Mouse (Mus musculus) heart, embryonic 15.5 days (tissue): Measurements from ENCODE around the gene B3galt4. TPM values are rescaled to one million over a fixed set of nuclear protein-coding genes. Genes with fewer than 3 reads are reported as not detected.
"Not testable (repeated sequence)": the region's sequence is repeated elsewhere in the genome, so short reads cannot be mapped to it uniquely, and the experiment has no call there.

Source experiments
- ATAC-seq: fragments of 200-750 bp; cut with Nextera tagmentation; replicated peaks from 2 replicates; pipeline ENCODE4 v1.8.0; 2017; ENCODE audit warnings: low read depth, moderate TSS enrichment; ENCODE audit not compliant: insufficient number of reproducible peaks, insufficient read depth, low FRiP score
- H3K27ac ChIP-seq: fragments of 300-500 bp; sonication (generic); 2 replicates; pipeline ENCODE4 v1.5.1; 2015; ENCODE audit warnings: mild to moderate bottlenecking, inconsistent platforms
- H3K27me3 ChIP-seq: fragments of 300-500 bp; sonication (generic); 2 replicates; pipeline ENCODE4 v1.6.1; 2015; ENCODE audit warnings: inconsistent platforms
- H3K36me3 ChIP-seq: fragments of 300-500 bp; sonication (generic); 2 replicates; pipeline ENCODE4 v1.6.1; 2015; ENCODE audit warnings: mild to moderate bottlenecking, inconsistent platforms
- H3K4me1 ChIP-seq: fragments of 300-500 bp; sonication (generic); replicated peaks from 2 replicates; pipeline ENCODE4 v1.6.1; 2015; ENCODE audit warnings: inconsistent platforms
- H3K4me2 ChIP-seq: fragments of 300-500 bp; sonication (generic); 2 replicates; pipeline ENCODE4 v1.6.1; 2015; ENCODE audit warnings: inconsistent platforms, mild to moderate bottlenecking, moderate library complexity
- H3K4me3 ChIP-seq: fragments of 300-500 bp; sonication (generic); 2 replicates; pipeline ENCODE4 v1.5.1; 2015; ENCODE audit warnings: mild to moderate bottlenecking, inconsistent platforms
- H3K9ac ChIP-seq: fragments of 300-500 bp; sonication (generic); 2 replicates; pipeline ENCODE4 v1.6.1; 2015; ENCODE audit warnings: mild to moderate bottlenecking, inconsistent platforms
- H3K9me3 ChIP-seq: fragments of 300-500 bp; sonication (generic); replicated peaks from 2 replicates; pipeline ENCODE4 v1.6.1; 2016; ENCODE audit warnings: inconsistent platforms
- WGBS: fragments of 180-500 bp; shearing (Covaris S2); methylation state at CpG from one replicate; pipeline ENCODE4 v1.1.7; 2015; ENCODE audit warnings: mixed read lengths; 5-methylcytosine and 5-hydroxymethylcytosine counted together
- polyA plus RNA-seq: library from polyadenylated mRNA; unstranded; fragments of >200 nt; fragmentation: Nextera tagmentation; extraction: Ambion mirVana; gene quantifications from 2 replicates; pipeline ENCODE4 v1.2.1, GENCODE M21; 2015

B3galt4 gene
- polyA plus RNA-seq: 5.1 and 6.5 TPM in 2 replicates

- Histone ChIP-seq H3K4me3 (peak within 1 kb of the TSS; percentile 61), H3K4me2 (peak within 1 kb of the TSS; percentile 97), H3K27me3 (no peaks in the 10 kb centered on the region), H3K27ac (peak within 1 kb of the TSS; percentile 89), H3K9me3 (no peaks in the 10 kb centered on the region), H3K4me1 (peaks cover 53% of the 10 kb centered on the region), H3K36me3 (peaks cover 27% of the 10 kb centered on the region), H3K9ac (peak within 1 kb of the TSS; percentile 73)
- WGBS: 1% methylated on average over 45 of the region's 45 CpGs
- peak; percentile 68 for ATAC-seq
Observed at GRCm38 (mm10) chr17:33951021-33951946, at the start of gene B3galt4. B3galt4 (minus strand) TSS chr17:33951488.

- peak overlapping the region; percentile 56; the same call in 1 of the 2 replicates for H3K4me3 ChIP-seq
- not testable (repeated sequence) for H3K36me3 ChIP-seq, ATAC-seq, H3K9me3 ChIP-seq, H3K9ac ChIP-seq, H3K4me1 ChIP-seq, H3K27ac ChIP-seq
- 45% methylated on average over 2 of the region's 2 CpGs for WGBS
- peak overlapping the region; percentile 95 for H3K4me2 ChIP-seq
- H3K27me3 ChIP-seq: peaks cover 35% of the 10 kb centered on the region
Observed at GRCm38 (mm10) chr17:34000796-34001195, 49.5 kb upstream of the B3galt4 start.

GRCm38 (mm10) chr17:34000150-34000537 is 48.9 kb upstream of the B3galt4 start, which contains the start of gene H2-K1:
H2-K1 (minus strand) TSS chr17:34000347.
- Histone ChIP-seq H3K4me2 (peak within 1 kb of the TSS; percentile 95), H3K27me3 (peaks cover 35% of the 10 kb centered on the region), H3K27ac (no peak within 1 kb of the TSS), H3K4me3 (peak within 1 kb of the TSS; percentile 56), H3K9ac (peak within 1 kb of the TSS; percentile 63), H3K36me3 (no peaks in the 10 kb centered on the region), H3K9me3 (no peaks in the 10 kb centered on the region), H3K4me1 (0 out of 2 replicates have a peak, but pooled peaks cover 7% of the 10 kb centered on the region)
- under 1% methylated on average over 30 of the region's 30 CpGs for WGBS
- peak; percentile 87 for ATAC-seq

GRCm38 (mm10) chr17:33999341-34000149 is 48.3 kb upstream of the B3galt4 start:
- 2% methylated on average over 86 of the region's 87 CpGs for WGBS
- Histone ChIP-seq H3K27ac (no peak overlapping the region), H3K4me3 (peak overlapping the region; percentile 56), H3K4me1 (0 out of 2 replicates have a peak, but pooled peaks cover 7% of the 10 kb centered on the region), H3K36me3 (no peaks in the 10 kb centered on the region), H3K9ac (peak overlapping the region; percentile 63), H3K9me3 (no peaks in the 10 kb centered on the region), H3K27me3 (peaks cover 35% of the 10 kb centered on the region), H3K4me2 (peak overlapping the region; percentile 95)
- ATAC-seq: peak; percentile 78

GRCm38 (mm10) chr17:33998697-33999096 is 47.4 kb upstream of the B3galt4 start:
- peaks cover 34% of the 10 kb centered on the region for H3K27me3 ChIP-seq
- peak overlapping the region; percentile 95 for H3K4me2 ChIP-seq
- ATAC-seq, H3K9me3 ChIP-seq, H3K27ac ChIP-seq, H3K9ac ChIP-seq, H3K4me1 ChIP-seq, H3K36me3 ChIP-seq: not testable (repeated sequence)
- H3K4me3 ChIP-seq: peak overlapping the region; percentile 56; the same call in 1 of the 2 replicates
- 54% methylated on average over 5 of the region's 5 CpGs for WGBS

DNA sequence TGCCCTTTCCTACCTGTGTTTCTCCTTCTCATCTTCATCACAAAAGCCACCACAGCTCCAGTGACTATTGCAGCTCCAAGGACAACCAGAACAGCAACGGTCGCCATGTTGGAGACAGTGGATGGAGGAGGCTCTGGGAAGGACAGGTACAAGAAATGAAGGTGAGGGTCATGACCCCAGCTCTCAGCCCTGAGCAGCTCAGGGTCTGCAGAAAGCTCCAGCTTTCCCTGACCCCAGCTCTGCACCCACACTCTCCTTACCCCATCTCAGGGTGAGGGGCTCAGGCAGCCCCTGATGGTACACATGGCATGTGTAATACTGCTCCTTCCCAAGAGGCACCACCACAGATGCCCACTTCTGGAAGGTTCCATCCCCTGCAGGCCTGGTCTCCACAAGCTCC is 45.7 kb upstream of the B3galt4 start:
- H3K27ac ChIP-seq, H3K4me3 ChIP-seq, H3K4me1 ChIP-seq, H3K4me2 ChIP-seq, H3K36me3 ChIP-seq, ATAC-seq, H3K9me3 ChIP-seq, H3K9ac ChIP-seq: not testable (repeated sequence)
- 82% methylated on average over 2 of the region's 2 CpGs for WGBS
- H3K27me3 ChIP-seq: peaks cover 31% of the 10 kb centered on the region

GRCm38 (mm10) chr17:33995651-33996050 is 44.4 kb upstream of the B3galt4 start:
- Histone ChIP-seq H3K27ac (no peak overlapping the region), H3K36me3 (no peaks in the 10 kb centered on the region), H3K4me3 (no peak overlapping the region), H3K9me3 (no peaks in the 10 kb centered on the region), H3K27me3 (peaks cover 22% of the 10 kb centered on the region), H3K4me2 (no peak overlapping the region), H3K9ac (no peak overlapping the region), H3K4me1 (0 out of 2 replicates have a peak, but pooled peaks cover 7% of the 10 kb centered on the region)
- 39% methylated on average over 3 of the region's 3 CpGs for WGBS
- ATAC-seq: no peak

DNA sequence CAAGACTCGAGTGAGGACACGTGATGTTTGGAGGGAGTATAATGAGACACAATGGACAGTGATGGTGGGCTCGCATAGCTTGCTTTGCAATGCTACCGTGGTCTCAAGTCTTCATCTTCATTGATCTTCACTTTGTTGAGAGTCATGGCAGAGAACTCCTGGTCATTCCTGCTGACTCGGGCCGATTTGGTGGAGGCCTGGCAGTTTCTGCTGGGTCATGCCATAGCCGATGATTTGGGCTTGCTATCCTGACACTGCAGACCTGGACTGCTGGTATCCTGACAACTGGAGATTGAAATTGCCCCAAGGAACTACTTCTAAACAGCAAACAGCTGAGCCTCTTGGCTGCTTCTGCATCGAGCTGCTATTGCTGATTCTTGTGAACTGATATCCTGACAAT is 43.7 kb upstream of the B3galt4 start:
- peaks cover 16% of the 10 kb centered on the region for H3K27me3 ChIP-seq
- H3K27ac ChIP-seq: no peak overlapping the region
- no peak overlapping the region for H3K4me2 ChIP-seq
- H3K4me1 ChIP-seq: 0 out of 2 replicates have a peak, but pooled peaks cover 7% of the 10 kb centered on the region
- no peak overlapping the region for H3K9ac ChIP-seq
- ATAC-seq: no peak
- no peaks in the 10 kb centered on the region for H3K36me3 ChIP-seq
- H3K9me3 ChIP-seq: no peaks in the 10 kb centered on the region
- 86% methylated on average over 8 of the region's 8 CpGs for WGBS
- no peak overlapping the region for H3K4me3 ChIP-seq

- Histone ChIP-seq H3K27ac (no peak overlapping the region), H3K4me2 (no peak overlapping the region), H3K4me1 (no peaks in the 10 kb centered on the region), H3K9ac (no peak overlapping the region), H3K4me3 (no peak overlapping the region), H3K36me3 (no peaks in the 10 kb centered on the region), H3K27me3 (peaks cover 26% of the 10 kb centered on the region), H3K9me3 (no peaks in the 10 kb centered on the region)
- ATAC-seq: no peak; the same call in 1 of the 2 replicates
- WGBS: 29% methylated on average over 10 of the region's 10 CpGs
Observed at GRCm38 (mm10) chr17:33991788-33992664, 40.7 kb upstream of the B3galt4 start.

GRCm38 (mm10) chr17:33982136-33982535 is 30.8 kb upstream of the B3galt4 start:
- H3K9me3 ChIP-seq, H3K27ac ChIP-seq, H3K36me3 ChIP-seq, H3K9ac ChIP-seq, ATAC-seq: not testable (repeated sequence)
- peaks cover 27% of the 10 kb centered on the region for H3K4me1 ChIP-seq
- peak overlapping the region; percentile 60; the same call in 1 of the 2 replicates for H3K4me3 ChIP-seq
- WGBS: 9% methylated on average over 8 of the region's 8 CpGs
- peak overlapping the region; percentile 78 for H3K4me2 ChIP-seq
- H3K27me3 ChIP-seq: peaks cover 35% of the 10 kb centered on the region
